Mouse (Mus musculus): ENCODE data around the gene Ndufa7.

The Ndufa7 gene

GRCm38 (mm10) chr17:33824084-33824996 is at the start of gene Ndufa7, which contains the start of gene Rps28:
TSS of gene Ndufa7 (plus strand) at chr17:33824572.
TSS of gene Rps28 (minus strand) at chr17:33824562.
- peak; percentile 92 for DNase-seq (ENCODE audit: low read depth)

DNA sequence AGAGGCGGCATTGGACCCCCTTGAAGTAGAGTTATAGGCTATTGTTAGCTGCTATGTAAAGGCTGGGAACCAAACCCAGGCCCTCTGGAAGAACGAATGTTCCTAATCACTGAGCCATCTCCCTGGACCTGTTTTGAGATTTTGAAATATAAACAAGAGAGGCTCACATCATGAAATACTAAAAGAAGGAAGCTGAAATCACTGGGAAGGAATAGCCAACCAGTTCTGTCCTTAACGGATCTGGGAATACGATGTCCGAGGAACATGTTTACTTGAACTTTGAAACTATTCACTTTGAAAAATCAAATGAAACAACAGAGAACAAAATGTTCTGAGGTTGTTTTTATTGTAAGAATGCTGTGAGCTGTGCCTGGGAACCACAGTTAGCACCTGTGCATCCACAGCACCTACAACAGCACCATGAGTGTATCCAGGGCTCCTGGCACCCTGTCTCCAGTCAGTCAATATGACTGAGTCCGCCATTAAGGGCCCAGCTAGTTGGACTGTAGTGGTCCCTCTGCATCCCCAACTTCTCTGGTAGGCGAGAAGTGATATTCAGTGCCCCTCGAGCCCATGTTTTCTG is 49.7 kb upstream of the Ndufa7 start:
- no peak for DNase-seq (ENCODE audit: low read depth)

DNA sequence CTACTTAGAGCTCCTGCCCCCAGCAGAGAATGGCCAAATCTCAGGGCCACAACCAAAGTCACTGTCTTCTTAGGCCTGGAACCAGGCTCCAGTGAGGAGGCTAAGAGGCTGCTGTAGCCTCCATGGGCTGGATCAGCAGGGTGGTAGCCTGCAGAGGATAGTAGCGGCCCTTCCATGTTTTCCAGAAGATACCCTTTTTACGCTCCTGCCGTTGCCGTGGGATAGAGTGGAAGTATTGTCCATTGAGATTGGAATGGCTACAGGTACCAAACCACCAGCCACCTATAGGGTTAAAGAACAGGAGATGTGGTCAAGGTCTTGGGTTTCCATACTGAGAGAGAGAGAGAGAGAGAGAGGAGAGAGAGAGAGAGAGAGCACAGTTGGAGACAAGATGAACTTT is 49.1 kb upstream of the Ndufa7 start:
- no peak for DNase-seq (ENCODE audit: low read depth)

DNA sequence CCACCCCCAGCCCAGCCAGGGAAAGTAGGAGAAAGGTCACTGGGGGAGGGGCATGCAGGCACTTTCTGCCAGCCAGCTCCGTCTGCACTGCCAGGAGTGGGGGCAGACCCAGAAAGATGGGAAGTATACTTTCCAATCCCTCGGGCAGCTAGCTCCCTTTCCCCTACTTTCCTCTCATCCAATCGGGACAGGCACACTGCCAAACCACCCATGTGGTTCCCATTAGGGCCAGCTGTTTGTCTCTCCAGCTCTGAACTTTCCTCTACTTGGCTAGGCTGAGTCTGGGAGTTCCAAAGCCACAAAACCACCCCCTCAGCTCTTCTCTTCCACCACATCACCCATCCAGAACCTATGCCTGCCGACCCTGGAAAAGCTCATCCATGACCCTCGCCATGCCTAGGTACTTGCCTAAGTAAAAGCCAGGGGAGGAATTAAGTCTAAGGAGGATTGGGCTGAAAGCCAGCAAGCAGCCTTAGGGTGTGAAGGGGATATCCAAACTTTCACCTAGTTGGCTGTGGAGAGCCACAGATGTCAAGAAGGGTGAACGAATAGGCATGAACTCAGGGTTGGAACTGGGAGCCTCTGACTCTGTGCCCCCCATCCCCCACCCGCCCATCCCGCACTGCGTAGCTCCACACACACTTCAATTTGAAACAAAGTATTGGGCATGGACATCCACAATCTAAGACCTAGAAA is 45.0 kb upstream of the Ndufa7 start:
- DNase-seq (ENCODE audit: low read depth) = no peak

DNA sequence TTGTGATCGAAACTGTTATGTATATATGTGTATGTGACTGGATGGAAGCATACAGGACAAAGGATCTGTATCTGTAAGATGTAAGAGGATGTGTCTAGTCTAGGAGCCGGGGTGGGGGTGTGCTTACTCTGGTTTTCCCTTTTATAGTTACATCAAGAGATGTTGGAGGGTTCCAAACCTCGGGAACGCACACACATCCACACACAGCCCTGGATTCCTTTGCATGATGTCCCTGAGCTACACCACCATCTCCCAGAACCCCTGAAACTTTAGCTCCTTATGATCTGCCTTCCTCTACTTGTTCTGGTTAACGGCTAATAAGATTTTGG is 44.4 kb upstream of the Ndufa7 start:
- no peak for DNase-seq (ENCODE audit: low read depth)

DNA sequence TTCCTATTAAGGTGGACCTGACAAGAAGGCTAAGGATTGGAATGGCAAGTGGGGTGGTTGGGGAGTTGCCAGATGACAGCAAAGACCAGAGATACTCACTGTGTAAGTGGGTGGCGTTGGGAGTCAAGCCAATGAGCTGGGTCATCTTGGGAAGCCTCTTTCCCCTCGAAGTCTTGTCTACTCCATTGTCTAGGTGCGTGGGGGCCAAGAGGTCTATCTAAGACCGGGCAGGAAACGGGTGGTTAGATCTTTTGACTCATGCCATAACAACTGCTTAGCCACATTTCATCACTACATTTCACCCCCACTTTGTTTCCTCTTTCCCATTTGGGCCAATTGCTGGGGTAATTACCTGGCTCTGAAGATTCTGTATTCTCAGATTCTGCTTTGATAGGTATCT is 43.9 kb upstream of the Ndufa7 start:
- no peak for DNase-seq (ENCODE audit: low read depth)

GRCm38 (mm10) chr17:33781124-33781977 is 43.0 kb upstream of the Ndufa7 start, which contains the start of gene Angptl4:
TSS of gene Angptl4 (minus strand) at chr17:33781830.
- DNase-seq (ENCODE audit: low read depth) = peak; percentile 57

DNA sequence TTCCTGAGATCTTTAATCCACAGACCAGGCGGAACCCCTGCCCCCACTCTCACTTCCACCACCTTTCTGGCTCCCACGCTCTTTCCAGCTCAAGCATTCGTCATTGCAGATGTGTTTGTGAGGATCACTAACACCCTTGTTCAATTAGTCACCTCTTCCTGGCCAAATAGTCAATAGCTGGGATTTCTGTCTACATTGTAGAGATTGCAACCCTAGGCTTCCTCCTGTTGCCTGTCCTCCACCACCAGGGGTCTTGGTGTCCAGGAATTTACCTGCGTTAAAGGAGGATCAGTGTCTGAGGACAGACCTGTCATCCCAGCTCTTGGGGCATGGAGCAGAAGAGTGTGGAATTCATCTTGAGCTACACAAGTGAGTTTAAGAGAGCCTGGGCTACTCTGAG is 42.3 kb upstream of the Ndufa7 start:
- no peak for DNase-seq (ENCODE audit: low read depth)

DNA sequence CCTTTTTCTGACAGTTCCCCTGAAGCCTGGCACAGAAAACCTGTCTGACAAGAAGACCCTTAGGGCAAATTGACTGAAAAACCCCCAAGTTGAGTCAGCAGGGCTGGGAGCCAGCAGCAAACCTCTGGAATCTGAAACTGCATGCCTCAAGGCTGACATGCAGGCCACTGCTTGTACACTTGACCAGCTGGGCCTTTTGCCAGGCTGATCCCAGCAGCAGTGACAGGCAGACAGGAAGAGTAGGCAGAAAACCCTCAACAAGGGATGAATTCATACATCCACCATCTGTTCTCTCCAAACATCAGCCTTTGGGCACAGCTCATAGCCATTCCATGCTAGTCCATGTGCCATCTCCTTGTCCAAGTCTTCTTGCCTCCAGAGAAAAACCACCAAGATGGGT is 41.0 kb upstream of the Ndufa7 start:
- DNase-seq (ENCODE audit: low read depth) = no peak

- DNase-seq (ENCODE audit: low read depth) = no peak
These were observed 39.4 kb upstream of the Ndufa7 start for GRCm38 (mm10) chr17:33784939-33785338.

DNA sequence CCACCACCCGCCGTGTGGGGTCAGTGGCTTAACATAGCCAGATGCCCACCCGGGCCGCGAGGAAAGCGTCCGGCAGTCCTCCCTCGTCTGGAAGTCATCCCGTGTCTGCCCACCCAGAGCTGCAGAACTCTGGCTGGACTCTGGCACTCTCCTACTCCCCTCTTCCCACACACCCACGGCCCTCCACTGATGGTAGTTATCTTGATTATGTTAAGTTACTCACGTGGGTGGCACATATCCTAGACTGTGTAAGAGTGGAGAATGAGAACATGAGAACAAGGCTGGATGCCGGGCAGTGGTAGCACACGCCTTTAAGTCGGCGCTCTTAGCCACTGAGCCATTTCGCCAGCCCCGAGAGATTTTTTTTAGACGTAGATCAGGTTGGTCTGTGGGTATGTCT is 38.0 kb upstream of the Ndufa7 start:
- no peak for DNase-seq (ENCODE audit: low read depth)

GRCm38 (mm10) chr17:33788732-33789131 is 35.6 kb upstream of the Ndufa7 start:
- DNase-seq (ENCODE audit: low read depth) = no peak

- DNase-seq (ENCODE audit: low read depth) = no peak
These were observed 26.1 kb upstream of the Ndufa7 start for GRCm38 (mm10) chr17:33798306-33798705.

- no peak for DNase-seq (ENCODE audit: low read depth)
These were observed 25.1 kb upstream of the Ndufa7 start for GRCm38 (mm10) chr17:33799277-33799676.

DNA sequence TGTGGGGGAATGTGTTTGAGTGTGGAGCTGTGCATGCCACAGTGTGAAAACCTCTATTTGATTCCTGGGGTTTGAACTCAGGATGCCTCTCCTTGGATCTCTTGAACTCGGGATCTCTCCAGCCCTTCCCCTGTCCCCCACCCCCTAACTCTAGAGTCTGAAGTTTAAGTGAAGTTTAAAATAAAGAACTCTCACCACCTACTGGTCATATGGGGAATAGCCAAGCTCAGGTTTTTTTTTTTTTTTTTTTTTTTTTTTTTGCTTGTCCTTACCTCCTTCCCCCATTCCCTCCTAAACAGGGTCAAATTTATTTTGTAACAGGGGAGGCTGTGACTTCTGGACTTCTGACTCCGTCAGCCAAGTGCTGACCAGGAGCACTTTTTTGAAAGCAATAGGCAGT is 22.2 kb upstream of the Ndufa7 start:
- DNase-seq (ENCODE audit: low read depth) = no peak

DNA sequence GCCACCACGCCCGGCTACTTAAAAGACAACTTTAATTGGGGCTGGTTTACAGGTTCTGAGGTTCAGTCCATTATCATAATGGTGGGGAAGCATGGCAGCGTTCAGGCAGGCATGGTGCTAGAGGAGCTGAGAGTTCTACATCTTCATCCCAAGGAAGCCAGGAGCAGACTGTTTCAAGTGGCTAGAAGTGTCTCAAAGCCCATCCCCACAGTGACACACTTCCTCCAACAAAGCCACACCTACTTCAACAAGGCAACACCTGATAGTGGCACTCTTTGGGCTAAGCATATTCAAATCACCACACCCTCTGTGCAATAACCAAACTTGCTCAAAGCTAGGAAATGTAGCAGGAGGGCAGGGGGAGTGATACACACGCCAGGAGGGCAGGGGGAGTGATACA is 20.2 kb upstream of the Ndufa7 start:
- DNase-seq (ENCODE audit: low read depth) = no peak

DNA sequence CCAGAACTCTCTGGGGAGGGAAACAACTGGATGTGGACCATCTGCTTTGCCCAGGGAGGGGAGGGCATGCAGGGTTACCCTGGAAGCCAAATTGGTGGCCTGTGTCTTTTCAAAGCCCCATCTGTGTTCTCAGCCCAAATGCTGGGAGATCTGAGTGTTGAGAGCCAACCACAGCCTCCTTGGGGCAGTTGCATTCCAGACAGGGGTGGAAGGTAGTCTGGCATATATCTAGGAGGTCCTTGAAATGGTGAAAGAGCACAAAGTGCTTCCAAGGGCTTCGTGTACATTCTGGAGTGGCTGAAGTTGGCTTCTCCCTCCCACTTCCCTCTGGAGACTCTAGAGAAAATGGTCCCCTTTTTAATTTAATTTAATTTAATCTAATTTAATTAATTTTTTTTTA is 19.6 kb upstream of the Ndufa7 start:
- DNase-seq (ENCODE audit: low read depth) = no peak

DNA sequence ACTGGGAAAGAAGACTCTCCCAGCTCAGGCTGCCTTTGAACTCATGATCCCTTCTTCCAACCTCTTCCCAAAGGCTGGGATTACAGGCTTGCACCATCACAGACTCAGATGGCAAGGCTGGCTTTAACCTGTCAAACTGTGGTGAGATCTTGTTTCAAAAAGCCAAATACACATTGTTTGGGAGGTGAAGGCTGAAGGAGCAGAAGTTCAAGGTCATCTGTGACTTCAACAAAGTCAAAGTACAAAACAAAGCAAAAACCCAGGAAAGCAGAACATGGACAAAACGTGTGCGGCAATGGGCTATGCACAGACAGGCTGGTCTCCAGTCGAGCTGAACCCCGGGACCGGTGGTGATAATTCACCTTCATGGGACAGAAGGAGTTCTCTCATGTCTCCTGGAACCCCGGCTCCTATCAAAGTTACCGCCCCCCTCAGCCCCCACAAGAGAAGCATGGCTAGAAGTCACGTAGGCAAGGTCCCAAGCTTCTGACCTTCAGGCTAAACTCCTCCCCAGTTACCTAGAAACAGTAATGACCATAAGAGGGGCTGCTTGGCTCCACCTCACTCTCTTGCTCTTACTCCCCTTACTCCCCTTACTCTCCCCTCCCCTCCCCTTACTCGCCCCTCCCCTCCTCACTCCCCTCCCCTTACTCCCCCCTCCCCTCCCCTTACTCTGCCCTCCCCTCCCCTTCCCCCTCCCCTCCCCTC is 17.0 kb upstream of the Ndufa7 start:
- DNase-seq (ENCODE audit: low read depth) = no peak

DNA sequence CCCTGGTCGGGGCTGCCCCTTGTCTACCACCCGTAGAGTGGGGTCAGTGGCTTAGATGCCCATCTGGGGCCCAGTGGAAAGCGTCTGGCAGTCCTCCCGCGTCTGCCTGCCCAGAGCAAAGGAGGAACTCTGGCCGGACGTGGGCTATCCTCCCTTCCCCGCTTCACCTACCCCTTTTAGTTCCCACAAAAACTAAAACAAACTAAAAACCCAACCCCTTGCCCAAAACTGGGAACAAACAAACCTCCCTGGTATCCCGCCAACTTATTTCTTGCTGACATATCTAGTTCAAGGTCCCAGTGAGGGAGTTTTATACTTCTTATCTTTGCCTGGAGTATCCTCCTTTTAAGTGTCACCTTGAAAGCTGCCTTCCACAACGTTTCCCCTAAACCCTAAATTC is 16.2 kb upstream of the Ndufa7 start:
- no peak for DNase-seq (ENCODE audit: low read depth)

DNA sequence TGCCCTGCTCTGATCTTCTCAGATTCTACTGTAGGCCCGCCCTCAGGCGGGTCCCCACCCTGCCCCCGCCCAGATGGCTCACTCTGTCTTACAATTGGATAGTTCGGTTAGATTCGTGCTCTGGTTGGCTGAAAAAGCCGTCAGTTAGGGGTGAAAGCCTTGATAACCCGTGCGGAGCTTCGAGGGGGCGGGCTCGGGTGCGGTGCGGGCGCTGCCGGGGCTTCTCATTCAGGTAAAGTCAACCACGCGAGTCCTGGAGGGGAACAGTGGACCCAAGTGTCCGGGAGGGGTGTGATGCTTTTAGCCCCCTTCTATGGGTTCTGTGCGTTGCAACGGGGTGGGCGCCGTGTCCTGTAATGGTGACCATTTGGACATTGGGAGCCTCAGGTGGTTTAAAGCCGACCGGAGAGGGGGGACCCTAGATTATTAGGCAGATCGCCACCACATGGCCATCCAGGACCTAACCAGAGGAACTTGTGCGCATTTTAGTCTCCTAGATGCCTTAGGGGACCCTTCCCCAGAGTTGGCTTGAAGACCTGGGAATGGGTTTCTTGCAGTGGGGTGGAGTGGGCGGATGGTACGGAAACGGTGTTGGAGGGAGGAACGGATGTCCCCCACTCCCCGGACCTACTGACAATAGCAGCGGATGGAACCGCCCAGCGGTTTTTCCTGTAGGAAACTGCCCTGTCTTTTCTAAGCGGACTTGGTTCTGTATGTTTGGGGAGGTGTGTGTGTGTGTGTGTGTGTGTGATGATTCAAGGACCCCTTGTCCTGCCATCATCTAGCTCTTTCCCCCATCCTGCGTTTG is 13.8 kb upstream of the Ndufa7 start, which contains the start of gene Kank3:
Kank3 (plus strand) TSS at position 186 of the 808 bp plus-strand sequence.
- DNase-seq (ENCODE audit: low read depth) = peak; percentile 96

DNA sequence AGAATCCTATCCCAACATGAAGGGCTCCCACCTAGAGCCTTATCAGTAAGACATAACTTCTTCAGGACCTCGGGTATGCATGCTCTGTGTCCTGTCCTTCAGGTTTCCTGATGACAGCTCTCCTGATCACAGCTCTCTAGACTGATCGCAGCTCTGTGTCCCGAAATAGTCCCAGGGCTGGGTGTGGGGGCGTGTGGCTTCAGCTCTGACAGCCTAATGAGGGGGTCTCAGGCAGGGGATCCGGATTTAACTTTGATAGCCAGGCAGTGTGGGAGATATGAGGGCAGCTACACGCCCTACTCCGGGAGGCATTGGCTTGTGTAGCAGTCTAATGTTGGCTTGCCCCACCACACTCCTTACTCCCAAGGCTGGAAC is 13.2 kb upstream of the Ndufa7 start:
- DNase-seq (ENCODE audit: low read depth) = no peak

Data from c-Kit-positive CD71-positive TER-119-negative erythroid progenitor cells, embryonic 14.5 days (primary cell).